Mouse (Mus musculus) right cerebral cortex, adult 18-20 months (tissue): ENCODE measurements around the gene Nxph1.

Experiments used
- DNase-seq: peaks from one replicate; pipeline ENCODE4 v3.0.0; 2022; ENCODE audit warnings: mixed read lengths

Nxph1 gene

DNA sequence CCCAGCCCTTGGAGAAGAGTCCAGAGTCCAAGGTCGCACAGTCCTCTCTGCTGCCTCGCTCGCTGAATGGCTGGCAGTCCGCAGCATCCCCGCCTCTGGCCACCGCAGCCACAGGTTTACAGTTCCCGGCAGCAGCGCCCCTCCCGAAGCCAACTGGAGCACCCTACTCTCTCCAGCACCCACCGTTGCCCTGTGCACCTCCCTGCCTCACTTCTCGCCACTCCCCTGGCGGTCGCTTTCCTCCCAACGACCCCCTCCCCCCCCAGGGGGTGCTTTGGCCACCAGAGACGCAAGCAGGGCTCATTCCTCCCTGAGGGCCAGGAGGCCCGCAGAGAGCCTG is at the start of gene Nxph1:
Gene Nxph1, plus strand, starts transcription at position 301 of the 340 bp plus-strand sequence.
- DNase-seq = no peak

GRCm38 (mm10) chr6:8900021-8900728 is 48.1 kb upstream of the Nxph1 start:
- peak; percentile 51 for DNase-seq

DNA sequence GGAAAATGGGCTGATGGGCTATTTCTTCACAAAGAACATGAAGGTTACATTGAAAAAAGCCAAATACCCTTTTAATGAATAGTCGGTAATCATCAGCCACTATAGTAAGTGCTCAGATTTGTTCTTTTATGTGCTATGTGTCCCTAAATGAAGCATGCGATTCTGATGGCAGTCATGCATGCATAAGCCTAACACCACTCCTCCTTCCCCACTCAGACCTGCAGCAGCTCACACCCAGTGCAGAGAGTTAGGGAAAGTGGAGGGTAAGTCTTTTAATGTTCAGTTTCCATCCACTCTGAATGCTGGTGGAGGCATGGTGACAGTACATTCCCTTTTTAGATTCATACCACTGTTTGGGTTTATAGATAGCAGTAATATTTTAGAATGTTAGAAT is 47.5 kb upstream of the Nxph1 start:
- no peak for DNase-seq

- no peak for DNase-seq
These were observed 40.3 kb upstream of the Nxph1 start for GRCm38 (mm10) chr6:8907917-8908316.

DNA sequence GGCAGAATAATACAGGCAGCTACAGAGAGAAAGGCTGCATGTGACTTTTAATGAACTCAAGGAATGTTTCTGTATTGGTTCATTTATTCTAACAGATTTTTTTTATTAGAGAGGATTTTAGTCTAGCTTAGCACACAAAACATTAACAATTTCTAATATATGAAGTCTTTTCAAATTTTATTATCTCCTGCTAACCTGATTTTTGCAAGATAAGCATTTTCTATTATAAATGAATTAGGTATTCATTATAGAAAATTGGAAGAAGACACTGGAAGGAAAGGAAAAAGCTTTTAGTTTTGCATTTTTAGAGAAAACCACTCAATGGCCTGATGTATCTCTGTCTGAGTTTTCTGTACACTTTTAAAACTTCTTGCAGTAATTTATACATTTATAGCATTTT is 34.8 kb upstream of the Nxph1 start:
- DNase-seq = no peak

DNA sequence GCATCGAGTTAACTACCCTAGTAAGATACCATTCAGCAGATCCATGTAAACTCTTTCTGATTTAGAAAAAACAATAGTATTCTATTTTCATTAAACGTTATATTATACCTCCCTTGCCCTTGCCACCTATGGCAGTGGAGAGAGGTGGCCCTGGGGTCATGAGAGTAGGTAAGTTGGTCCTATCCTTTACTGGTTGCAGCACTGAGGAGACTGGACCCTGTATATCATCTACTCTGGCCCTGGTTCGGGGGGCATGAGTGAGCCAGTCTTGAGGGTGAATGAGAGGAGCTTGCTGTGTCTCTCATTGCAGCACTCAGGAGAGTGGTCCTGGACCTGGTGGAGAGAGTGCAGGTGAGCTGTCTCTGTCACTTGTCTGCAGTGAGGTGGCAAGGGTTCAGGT is 33.5 kb upstream of the Nxph1 start:
- no peak for DNase-seq

- DNase-seq = no peak
These were observed 23.8 kb upstream of the Nxph1 start for GRCm38 (mm10) chr6:8924481-8924880.

DNA sequence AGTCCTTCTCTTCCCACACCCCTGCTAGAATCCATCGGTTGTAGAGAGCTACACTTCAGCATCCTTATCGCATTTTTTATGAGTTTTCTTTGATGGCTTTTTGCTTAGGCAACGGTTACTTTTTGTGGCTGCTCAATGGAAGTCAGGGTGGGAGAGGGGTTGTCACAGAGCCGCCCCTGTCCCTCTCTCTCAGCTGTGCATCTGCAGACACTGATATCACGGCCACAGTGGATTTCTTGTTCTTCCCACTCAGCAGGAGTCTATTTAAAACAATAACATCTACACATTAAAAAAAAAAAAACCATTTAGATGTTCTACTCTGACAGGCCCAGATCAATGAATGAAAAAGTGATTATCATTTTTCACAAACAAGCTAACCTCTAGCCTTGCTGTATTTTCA is 13.0 kb upstream of the Nxph1 start:
- DNase-seq = no peak

DNA sequence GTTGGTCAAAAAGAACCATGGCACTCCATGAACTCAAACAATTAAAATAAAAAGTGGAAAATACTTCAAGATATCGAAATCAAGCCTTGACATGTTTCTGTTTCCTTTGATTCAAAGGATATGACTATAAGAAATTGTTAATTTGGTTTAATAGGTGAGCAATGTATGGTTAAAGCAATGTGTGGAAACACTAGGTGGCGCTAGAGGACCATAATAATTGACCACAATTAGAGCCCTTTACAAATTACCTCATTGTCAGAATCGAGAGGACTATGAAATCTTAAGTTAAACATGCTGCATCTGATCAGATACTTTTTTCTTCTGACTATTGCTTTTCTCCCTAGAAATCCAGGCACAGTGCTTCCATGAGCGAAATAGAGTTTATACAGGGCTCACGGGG is 12.5 kb upstream of the Nxph1 start:
- peak; percentile 56 for DNase-seq

DNA sequence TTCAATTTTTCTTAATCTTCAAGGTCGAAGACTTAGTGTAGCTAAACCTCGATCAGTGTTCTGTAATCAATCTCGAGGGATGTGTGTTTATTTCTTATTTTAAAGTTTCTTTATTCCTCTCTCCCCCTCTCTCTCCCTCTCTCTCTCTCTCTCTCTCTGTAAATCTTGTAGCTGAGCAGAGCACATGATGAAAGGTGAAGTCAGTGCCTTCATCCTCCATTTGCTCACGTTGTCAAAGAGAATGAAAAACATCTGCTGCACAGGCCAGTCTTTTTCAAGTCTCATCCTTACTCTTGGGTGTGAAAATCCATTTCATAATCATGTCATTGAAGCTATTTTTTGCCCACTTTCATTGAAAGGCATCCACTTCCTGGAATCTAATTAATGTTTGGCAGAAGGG is 12.1 kb upstream of the Nxph1 start:
- no peak for DNase-seq

DNA sequence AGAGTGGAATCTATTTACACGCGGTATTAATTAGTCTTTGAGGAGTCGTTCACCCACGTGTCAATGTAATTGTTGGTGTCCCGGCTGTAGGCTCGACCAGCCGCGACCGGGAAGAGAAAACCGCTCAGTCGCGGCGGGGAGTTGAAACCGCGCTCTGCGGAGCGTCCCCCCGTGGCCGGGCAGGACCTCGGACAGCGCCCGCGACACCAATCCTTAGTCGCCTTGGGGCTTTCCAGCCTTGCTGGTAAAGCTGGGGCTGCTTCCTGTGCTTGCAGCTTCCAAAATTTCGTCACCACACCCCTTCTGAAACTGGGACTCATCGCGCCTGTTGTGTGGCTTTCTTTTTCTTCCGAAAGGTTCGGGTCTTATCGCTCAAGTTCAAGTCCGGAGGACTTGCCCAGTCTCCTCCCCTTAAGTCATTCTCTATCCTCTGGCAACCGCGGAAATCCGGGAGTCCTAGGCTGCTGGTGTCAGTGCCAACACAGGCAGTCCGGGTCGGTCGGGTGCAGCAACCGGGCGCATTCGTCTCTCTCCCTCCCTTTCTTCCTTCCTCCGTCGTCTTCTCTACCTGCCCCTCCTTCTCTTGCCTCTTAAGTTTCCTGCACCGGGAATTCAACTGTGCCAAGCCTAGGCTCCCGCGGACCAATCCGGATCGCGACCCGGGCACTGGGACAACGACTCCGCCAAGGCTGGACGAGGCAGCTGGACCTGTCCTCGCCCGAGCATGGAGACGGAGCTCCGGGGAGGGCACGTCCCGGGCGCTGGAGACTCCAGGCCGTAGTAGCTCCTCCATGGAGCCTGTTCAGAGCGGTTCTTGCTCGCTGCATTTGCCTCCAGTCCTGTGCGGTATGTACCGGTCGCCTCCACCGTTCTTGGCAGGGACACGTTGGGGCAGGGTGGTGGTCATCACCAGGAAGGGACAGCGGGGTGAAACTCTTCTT is 510 bp downstream of the Nxph1 start:
- DNase-seq = no peak

DNA sequence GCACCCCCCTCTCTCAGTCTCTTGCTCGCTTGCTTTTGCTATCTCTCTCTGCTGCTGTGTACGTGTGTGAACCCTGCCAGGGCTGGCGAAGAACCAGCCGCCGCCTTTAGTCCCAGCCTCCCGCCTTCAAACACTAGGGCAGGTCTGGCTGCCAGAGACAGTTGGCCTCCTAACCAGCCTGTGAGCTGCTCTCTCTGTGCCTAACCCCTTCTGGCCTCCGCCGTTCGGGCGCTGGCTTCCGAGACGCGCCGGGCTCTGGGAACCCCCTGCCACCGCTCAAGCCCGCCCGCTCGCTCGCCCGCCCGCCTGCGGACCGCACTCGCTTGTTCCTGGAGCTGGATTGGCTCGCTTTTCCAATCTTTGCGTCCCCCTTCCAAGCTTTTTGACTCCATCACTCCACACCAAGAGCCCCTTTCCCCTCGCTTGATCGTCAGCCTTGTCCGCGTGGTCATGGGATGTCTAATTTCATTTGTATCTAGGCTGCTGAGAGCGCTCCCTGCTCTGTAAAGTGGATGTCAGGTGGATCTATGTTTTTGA is 1.5 kb downstream of the Nxph1 start:
- no peak for DNase-seq

DNA sequence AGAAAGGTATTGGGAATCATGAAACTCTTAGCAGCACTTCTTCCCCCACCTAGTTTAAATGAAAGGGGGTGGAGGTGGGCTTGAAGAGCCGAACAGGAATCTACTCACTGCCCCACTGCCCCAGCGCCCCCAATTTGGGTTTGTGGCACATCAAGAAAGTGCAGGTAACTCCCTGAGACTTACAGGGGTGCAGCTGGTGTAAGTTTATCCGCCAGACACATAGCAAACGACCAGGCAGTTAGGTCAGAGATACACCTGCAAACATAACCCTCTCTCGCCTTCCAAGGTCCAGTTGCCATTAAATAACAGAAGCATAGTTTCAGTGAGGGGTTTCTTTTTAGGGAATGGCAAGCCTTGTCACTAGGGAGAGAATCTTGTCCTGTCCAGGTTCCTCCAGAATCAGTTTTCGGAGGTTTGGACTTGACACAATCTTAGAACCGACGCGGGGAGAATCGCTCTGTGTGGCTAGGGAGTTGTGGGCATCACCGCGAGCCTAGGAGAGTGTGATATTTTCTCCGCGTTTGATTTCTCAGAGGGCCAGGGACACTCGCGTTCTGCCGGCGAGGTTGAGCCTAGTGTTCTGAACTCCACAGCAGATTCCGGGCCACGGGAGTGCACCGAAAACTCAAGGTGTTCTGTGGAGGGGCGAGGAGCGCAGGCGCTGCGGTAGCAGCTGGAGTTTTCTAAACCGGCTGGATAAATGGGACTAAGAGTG is 2.5 kb downstream of the Nxph1 start:
- DNase-seq = no peak

DNA sequence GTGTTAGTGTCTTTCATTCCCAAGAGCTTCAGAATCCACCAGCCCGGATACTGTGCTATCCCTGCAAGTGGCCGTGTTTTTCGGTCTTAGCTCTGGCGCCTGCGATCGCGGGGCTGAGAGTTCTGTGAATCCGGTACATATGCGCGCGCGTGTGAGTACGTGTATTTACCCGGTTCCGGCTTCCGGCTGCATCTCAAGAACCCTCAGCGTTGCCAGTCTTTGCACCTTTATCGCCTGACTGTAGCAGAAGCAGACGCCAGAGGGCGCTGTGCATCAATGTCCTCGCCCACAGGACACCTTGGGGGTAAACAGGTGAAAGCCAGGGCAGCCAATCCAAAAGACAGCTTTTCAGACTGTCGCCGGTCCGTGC is 3.1 kb downstream of the Nxph1 start:
- peak; percentile 75 for DNase-seq

DNA sequence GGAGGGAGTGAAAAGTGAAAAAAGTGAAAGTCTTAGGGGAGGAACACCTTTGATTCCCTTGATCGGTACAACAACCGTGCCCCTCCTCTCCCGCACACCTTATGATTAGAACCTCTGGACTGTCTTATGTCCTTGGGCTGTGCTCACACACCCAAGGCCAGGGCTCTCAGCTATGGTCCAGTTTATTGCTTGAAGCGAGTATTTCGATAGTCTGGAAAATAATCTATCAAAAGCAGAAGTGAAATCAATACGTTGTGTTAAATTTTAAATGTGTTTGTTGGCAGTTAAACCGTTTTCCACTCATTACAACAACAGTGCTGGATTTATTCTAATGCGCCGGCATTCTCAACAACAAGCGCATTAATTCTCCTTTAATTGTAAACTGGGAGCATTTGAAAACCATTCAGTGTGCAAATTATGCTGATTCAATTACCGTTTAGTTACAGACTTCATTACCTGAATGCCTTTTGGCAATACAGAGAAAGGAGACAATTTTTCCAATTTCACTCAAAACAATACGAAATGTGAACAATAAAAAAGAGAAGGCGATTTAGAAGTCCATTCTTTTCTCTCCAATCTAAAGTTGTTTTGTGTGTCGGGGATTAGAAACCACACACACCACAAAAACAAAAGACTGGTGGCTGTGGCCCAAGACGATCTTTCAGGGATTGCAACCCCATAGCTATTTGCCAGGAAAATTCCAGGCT is 3.8 kb downstream of the Nxph1 start:
- DNase-seq = no peak

GRCm38 (mm10) chr6:8955817-8956529 is 7.7 kb downstream of the Nxph1 start:
- no peak for DNase-seq

DNA sequence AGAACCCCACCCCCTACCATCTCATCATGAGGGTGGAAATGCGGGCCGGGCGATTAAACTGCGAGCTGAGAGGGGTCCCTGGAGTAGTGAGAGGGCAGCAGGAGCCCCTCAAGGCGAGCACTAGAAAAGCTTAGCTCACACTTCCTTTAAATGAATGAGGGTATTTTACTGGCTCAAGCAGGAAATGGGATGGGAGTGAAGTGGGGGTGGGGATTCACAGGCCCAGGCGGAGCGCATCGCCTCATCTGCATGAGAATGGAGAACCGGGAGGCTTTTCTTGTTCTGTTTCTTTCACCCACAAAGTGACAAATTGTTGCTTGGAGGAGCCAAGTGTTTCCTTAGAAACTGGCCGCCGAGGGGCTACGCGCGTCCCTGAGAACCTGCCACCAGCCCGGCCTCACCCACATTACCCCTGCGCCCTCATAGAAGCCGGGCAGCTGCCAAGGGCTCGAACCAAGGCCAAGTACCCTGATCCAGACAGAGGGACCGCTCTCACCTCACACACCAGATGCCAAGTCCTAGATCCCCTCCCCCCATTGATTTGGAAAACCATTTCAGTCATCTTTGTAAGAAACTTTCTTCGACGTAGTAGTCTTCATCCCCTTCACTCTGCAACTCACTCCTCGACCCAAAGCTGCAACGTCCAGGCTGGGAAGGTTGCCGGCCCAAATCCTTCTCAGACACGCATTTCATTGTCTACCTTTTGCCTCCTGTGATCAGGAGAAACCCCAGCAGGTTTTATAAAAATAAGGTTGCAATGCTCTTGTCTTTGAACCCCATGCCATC is 8.7 kb downstream of the Nxph1 start:
- no peak for DNase-seq

- no peak for DNase-seq
These were observed 9.3 kb downstream of the Nxph1 start for GRCm38 (mm10) chr6:8957529-8957887.

- no peak for DNase-seq
These were observed 10.1 kb downstream of the Nxph1 start for GRCm38 (mm10) chr6:8958081-8958919.

GRCm38 (mm10) chr6:8959810-8960209 is 11.6 kb downstream of the Nxph1 start:
- no peak for DNase-seq
